Mouse (Mus musculus) G1E (cell line): ENCODE measurements around the gene Lin7b. TPM values are rescaled to one million over a fixed set of nuclear protein-coding genes. Genes with fewer than 3 reads are reported as not detected.
"Not testable (repeated sequence)": the region's sequence is repeated elsewhere in the genome, so short reads cannot be mapped to it uniquely, and the experiment has no call there.

Experiments used
- ATAC-seq: 2 replicates; pipeline ENCODE4 v1.8.0; 2016; ENCODE audit warnings: mild to moderate bottlenecking; ENCODE audit not compliant: insufficient number of reproducible peaks, poor library complexity, low FRiP score, severe bottlenecking; ENCODE audit errors: extremely low read depth
- DNase-seq: peaks from one replicate; pipeline ENCODE4 v3.0.0; 2012; ENCODE audit warnings: low spot score
- H3K27me3 ChIP-seq: 2 replicates; pipeline ENCODE4 v1.6.1; 2012; ENCODE audit warnings: mild to moderate bottlenecking, low read length, inconsistent platforms; ENCODE audit not compliant: insufficient read depth
- H3K36me3 ChIP-seq: replicated peaks from 2 replicates; pipeline ENCODE3; 2012; ENCODE audit warnings: mild to moderate bottlenecking, inconsistent platforms
- H3K4me1 ChIP-seq: 2 replicates; pipeline ENCODE4 v1.6.1; 2012; ENCODE audit warnings: low read depth, low read length, inconsistent platforms, mixed read lengths; ENCODE audit not compliant: insufficient read depth
- H3K4me3 ChIP-seq: 2 replicates; pipeline ENCODE4 v1.5.1; 2012; ENCODE audit warnings: low read depth, mild to moderate bottlenecking, inconsistent platforms, low read length, moderate library complexity, mixed read lengths
- H3K9me3 ChIP-seq: replicated peaks from 2 replicates; pipeline ENCODE4 v1.6.1; 2012; ENCODE audit warnings: inconsistent platforms
- CTCF ChIP-seq: IDR thresholded peaks from 2 replicates; pipeline ENCODE4 v1.5.1; 2012; ENCODE audit warnings: low read depth, low read length, inconsistent platforms, mixed read lengths
- GATA1 ChIP-seq: IDR thresholded peaks from 2 replicates; pipeline ENCODE4 v1.6.1; 2012; ENCODE audit warnings: borderline replicate concordance, low read length, inconsistent platforms, mixed read lengths
- GATA2 ChIP-seq: IDR thresholded peaks from 2 replicates; pipeline ENCODE4 v1.6.1; 2012; ENCODE audit warnings: low read depth, low read length, inconsistent platforms, borderline replicate concordance
- POLR2AphosphoS5 ChIP-seq: IDR thresholded peaks from 2 replicates; pipeline ENCODE4 v1.6.1; 2012; ENCODE audit warnings: low read depth, low read length, inconsistent platforms; ENCODE audit not compliant: insufficient replicate concordance
- TAL1 ChIP-seq: conservative IDR thresholded peaks from 2 replicates; pipeline ENCODE4 v1.6.1; 2012; ENCODE audit warnings: low read depth, low read length, inconsistent platforms, mixed read lengths
- polyA plus RNA-seq: library from polyadenylated mRNA; stranded (reverse); fragments of >175 nt; gene quantifications from 2 replicates; pipeline ENCODE4 v1.2.3, GENCODE M21; 2012
- total RNA-seq, 2 experiments: library from RNA; stranded (forward) in 1 of 2; stranded (reverse) in 1 of 2; fragments of 200-1000 nt in 1 of 2; fragments of >200 nt in 1 of 2; fragmentation: Nextera tagmentation in 1 of 2; gene quantifications; 2 replicates each; pipeline ENCODE4 v1.2.3; 2014 to 2017

Gene Lin7b
- total and polyA plus RNA-seq, 3 experiments: 1.1 to 2.0 TPM; not detected in 1

DNA sequence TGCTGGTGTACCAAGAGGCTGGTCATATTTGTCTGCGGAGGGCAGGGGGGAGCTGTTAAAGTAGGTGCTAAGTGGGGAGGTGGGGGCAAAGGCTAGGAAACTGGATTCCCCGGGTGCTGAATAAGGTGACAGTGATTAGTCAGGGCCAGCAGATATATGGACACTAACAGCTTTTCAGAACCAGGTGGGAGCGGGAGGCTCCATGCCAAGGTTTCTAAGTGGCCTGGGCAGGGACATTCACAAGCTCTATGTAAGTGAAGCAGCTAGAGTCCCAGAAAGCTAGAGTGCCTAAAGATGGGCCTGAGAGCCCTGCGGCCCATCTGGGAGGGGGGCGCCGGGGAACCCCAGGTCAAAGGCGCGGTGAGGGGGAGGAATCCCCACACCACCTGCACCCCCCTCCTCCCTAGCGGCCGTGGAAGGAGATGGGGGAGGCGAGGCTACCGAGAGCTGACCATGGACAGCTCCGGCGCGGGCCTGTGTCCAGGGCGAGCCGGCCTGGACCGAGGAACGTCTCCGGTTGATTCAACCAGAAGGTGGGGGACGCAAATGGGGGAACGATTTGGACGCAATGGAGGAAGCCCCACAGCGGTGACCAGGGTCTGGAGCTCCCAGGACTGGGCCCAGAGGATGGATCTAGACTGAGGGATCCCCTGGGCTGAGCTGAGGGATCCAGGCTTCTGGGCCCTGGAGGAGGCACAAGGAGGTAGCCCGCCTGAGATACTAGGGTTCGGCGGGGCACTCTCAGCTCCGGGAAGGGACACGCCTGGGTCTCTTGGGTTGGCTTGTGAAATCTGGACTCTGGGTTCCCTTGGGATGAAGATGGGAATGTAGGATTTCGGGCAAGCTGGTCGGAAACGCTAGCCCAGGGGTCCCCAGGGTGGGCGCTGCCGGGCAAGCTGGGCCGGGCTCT is 4.4 kb downstream of the Lin7b start:
- no peak for DNase-seq

DNA sequence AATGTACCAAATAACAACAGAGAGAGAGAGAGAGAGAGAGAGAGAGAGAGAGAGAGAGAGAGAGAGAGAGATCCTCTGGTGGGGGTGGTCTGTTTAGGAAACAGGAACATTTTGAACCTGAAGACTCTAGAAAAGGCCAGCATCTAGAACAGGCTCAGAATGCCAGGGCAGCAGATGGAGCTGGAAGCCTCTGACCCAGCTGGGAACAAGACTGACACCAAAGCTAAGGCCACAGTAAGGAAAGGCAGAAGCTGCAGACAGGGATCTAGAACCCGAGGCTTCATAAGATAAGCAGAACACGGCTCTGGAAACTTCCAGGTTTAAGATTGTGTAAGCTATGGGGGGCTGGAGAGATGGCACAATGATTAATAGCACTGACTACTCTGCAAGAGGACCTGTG is 6.4 kb downstream of the Lin7b start:
- ATAC-seq (no peak), DNase-seq (no peak)
- Histone ChIP-seq H3K36me3 (peaks cover 10% of the 10 kb centered on the region), H3K4me3 (no peak overlapping the region), H3K9me3 (peaks cover 3% of the 10 kb centered on the region; the same call in 1 of the 2 replicates), H3K27me3 (peaks cover 59% of the 10 kb centered on the region), H3K4me1 (peaks cover 39% of the 10 kb centered on the region)
- no peak for TF ChIP-seq GATA2
- no peak for TF ChIP-seq TAL1
- TF ChIP-seq GATA1: no peak
- no peak for TF ChIP-seq CTCF
- no peak for TF ChIP-seq POLR2AphosphoS5

More for the DNA sequence above, 4.4 kb downstream of the Lin7b start:
- Histone ChIP-seq H3K9me3 (peaks cover 3% of the 10 kb centered on the region; the same call in 1 of the 2 replicates), H3K4me3 (peak overlapping the region; percentile 73), H3K4me1 (peaks cover 54% of the 10 kb centered on the region), H3K27me3 (peaks cover 59% of the 10 kb centered on the region), H3K36me3 (peaks cover 13% of the 10 kb centered on the region)
- ATAC-seq: no peak
- TF ChIP-seq CTCF: no peak
- TF ChIP-seq POLR2AphosphoS5: no peak
- no peak for TF ChIP-seq GATA1
- TF ChIP-seq TAL1: no peak

- H3K4me1 ChIP-seq: peaks cover 28% of the 10 kb centered on the region
- H3K9me3 ChIP-seq: peaks cover 3% of the 10 kb centered on the region; the same call in 1 of the 2 replicates
- H3K27me3 ChIP-seq: peaks cover 60% of the 10 kb centered on the region
- TF ChIP-seq GATA1: no peak
- TF ChIP-seq POLR2AphosphoS5: no peak
- no peak for TF ChIP-seq TAL1
- TF ChIP-seq CTCF: no peak
- TF ChIP-seq GATA2: no peak
- no peak overlapping the region for H3K4me3 ChIP-seq
- ATAC-seq (no peak), DNase-seq (no peak)
- no peaks in the 10 kb centered on the region for H3K36me3 ChIP-seq
Measured at GRCm38 (mm10) chr7:45362801-45363200, 7.6 kb downstream of the Lin7b start.

GRCm38 (mm10) chr7:45361243-45361804 is 9.1 kb downstream of the Lin7b start:
- Histone ChIP-seq H3K4me1 (peaks cover 18% of the 10 kb centered on the region), H3K36me3 (no peaks in the 10 kb centered on the region), H3K27me3 (peaks cover 61% of the 10 kb centered on the region), H3K9me3 (peaks cover 3% of the 10 kb centered on the region; the same call in 1 of the 2 replicates), H3K4me3 (no peak overlapping the region)
- no peak for TF ChIP-seq TAL1
- TF ChIP-seq POLR2AphosphoS5: no peak
- no peak for TF ChIP-seq CTCF
- no peak for ATAC-seq
- DNase-seq: no peak

DNA sequence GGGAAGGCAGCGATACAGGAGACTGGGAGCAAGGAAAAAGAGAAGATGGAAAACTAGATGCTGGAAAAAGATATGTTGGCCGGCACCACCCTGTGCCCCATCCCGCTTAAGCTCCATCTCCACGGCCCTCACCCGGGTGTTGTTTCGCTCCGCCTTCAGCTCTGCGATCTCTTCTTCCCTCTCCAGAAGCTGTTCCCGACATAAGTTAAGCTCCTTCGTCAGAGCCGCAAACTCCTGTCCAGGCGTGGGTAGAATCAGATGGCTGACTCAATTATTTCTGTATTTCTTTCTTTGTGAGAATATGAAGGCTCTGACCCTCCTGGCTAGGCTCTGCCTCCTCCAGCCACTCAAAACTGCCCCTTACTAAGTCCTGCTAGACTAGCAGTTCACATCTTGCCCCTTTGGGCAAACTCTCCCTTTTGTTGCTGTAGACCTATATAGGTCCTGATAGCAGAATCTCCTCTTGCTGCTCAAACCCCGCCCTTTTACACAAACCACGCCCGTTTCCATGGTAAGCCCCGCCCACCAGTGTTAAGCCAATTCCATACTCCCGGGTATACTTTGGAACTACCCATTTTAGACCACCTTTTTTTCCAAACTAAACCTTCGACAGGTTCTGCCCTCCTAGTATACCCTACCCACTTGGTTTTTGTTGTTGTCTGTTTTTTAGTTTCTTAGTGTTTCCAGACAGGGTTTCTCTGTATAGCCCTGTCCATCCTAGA is 9.8 kb downstream of the Lin7b start:
- no peak for DNase-seq
- no peak overlapping the region for H3K4me3 ChIP-seq
- ATAC-seq: no peak
- H3K36me3 ChIP-seq: no peaks in the 10 kb centered on the region
- peaks cover 58% of the 10 kb centered on the region for H3K27me3 ChIP-seq
- H3K4me1 ChIP-seq: peaks cover 12% of the 10 kb centered on the region
- peaks cover 3% of the 10 kb centered on the region; the same call in 1 of the 2 replicates for H3K9me3 ChIP-seq
- no peak for TF ChIP-seq CTCF
- no peak for TF ChIP-seq POLR2AphosphoS5
- no peak for TF ChIP-seq GATA1
- no peak for TF ChIP-seq GATA2
- TF ChIP-seq TAL1: no peak

GRCm38 (mm10) chr7:45359081-45359480 is 11.3 kb downstream of the Lin7b start:
- not testable (repeated sequence) for DNase-seq, H3K36me3 ChIP-seq, H3K9me3 ChIP-seq, ATAC-seq, H3K4me3 ChIP-seq
- Histone ChIP-seq H3K27me3 (peaks cover 51% of the 10 kb centered on the region), H3K4me1 (peaks cover 12% of the 10 kb centered on the region)
